14 mouse cellular contexts compared by ENCODE assay signal in the genomic region with DNA sequence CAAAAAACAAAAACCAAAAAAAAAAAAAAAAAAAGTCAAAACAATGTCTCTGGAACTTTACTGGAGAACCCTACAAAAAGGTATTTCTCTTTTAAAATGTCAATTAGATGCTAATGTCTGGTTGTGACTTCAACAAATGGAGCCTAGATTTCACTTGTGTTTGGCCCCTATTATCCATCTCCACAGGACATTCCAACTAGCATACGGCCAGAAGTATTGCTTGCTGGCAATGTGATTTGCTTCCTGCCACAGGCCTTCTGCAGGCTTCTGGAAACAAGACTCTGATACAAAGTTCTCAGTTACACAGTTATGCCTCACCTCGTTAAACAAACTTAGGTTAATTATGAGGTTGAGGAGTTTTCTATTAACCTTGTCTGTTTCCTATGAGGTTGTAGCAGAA.
"Had no signal": no experiment of that assay in that cellular context is flagged by ENCODE, and none has a peak within 500 bp of the region (broad histone marks: within the 10 kb centered on the region; RNA-seq: fewer than 3 reads in every experiment).

No protein-coding gene starts in this region.

- ATAC-seq: liver, embryonic 12.5 days; midbrain, embryonic 13.5 days; midbrain, embryonic 16.5 days had no signal

- DNase-seq: kidney, postnatal 10 days; layer of hippocampus, adult 9-11 months; liver; lung, adult 18-20 months; lung, postnatal 10 days; lung, postnatal 36 days; retina, postnatal 1 day; right cerebral cortex, postnatal 25 days; spleen, adult 18-20 months; thymus, adult 18-20 months; thymus, postnatal 36 days had no signal
